Mouse (Mus musculus) spleen, postnatal 14 days (tissue): Measurements from ENCODE around the gene Fdx1.

ENCODE experiments used
- DNase-seq, 2 experiments: peaks; one replicate each; pipeline ENCODE4 v3.0.0; 2021 to 2022; ENCODE audit warnings: low spot score in 2 of 2

The Fdx1 gene

DNA sequence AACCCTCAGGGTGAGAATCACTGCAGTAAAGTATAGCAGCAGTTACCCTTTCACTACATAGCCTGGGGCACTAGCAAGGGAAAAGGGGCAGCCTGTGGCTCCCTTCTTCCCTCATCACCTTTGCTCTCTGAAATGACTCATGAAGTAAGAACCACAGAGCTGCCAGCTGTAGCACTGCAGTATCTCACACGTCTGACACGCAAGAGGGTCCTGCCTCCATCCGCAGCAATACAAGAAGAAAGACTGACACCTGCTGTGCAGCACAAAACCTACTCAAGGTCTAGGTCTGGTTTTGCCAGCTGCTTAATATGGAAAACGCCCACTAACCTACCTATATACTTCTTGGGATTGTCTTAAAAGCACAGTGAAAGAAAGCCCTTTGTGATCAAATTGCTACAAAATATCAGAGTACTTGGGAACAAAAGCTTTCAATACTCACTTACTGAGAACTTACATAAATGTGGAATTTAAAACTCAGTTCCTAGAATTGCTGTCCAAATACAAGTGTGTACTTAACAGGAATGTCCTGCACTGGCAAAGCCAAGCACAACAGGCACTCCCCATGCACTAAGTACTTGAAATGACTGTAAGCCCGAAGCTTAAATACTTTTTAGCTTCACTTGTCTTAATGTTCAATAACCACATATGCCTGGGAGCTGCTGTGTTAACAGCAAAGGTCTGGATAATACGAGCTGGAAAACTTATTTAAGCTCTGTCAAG is 2.0 kb downstream of the Fdx1 start:
- DNase-seq: no peak

DNA sequence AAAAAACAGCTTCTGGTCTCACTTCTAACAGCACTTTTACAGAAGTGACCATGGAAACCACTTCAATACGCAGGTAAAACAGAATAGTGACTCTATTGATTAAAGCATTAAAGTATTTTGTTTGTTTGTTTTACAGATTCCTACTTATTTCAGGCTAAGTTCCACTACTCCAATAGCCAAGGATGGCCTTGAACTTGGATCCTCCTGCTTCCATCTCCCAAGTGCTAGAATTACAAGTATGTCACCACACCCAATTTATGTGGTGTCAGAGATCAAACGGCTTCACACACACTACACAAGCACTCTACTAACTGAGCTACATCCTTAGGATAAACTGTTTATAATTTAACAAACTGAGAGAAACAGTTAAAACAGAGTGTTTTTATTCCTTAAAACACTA is 3.0 kb downstream of the Fdx1 start:
- no peak for DNase-seq

DNA sequence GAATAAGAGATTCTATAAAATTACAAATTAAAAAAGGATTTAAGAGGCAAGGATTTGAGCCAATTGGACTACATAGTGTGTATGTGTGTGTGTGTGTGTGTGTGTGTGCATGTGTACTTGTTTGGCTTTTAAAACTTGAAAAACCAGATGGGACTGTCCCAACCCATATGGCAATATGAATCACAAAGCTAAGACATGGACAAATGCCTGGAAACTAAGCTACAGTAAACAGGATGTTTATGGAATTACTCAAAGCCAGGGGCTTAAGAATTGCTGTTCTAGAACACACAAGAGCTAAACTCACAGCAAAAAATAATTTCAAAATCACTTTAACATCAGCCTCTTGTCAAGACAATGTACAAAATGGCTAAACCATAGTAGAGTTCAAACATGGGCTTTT is 4.4 kb downstream of the Fdx1 start:
- DNase-seq: no peak

DNA sequence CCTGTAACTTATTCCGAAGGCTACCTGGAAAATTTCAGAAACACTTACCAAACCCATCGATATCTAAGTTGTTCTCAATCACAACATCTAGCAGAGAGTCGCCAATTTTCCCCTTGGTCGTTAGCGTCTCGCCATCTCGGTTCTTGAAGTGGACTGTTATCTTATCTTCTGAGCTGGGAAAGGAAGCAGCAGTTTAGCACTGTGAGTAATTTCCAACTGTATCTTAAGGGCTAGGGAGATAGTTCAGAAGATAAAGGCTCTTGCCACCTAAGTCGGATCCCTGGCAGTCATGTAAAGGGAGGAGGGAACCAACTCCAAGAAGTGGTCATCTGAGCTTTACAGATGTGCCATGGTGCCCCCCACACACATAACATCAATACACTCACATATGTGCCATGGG is 6.3 kb downstream of the Fdx1 start:
- no peak for DNase-seq

DNA sequence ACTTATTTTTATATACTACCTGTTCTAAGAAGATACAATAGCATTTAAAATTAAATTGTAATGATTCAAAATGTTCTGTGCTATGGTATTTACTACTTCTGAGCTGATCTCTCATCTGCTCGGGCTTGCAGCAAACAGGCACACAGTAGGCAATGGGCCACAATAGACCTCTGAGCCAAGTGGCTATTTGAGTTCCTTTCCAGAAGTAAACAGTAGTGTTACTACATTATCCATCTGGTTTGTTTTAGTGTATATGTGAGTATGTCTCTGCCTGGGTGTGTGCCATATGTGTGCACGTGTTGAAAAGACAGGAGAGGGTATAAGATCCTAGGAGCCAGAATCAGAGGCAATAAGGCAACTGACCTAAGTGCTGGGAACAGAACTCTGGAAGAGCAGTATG is 6.9 kb downstream of the Fdx1 start:
- DNase-seq: no peak

DNA sequence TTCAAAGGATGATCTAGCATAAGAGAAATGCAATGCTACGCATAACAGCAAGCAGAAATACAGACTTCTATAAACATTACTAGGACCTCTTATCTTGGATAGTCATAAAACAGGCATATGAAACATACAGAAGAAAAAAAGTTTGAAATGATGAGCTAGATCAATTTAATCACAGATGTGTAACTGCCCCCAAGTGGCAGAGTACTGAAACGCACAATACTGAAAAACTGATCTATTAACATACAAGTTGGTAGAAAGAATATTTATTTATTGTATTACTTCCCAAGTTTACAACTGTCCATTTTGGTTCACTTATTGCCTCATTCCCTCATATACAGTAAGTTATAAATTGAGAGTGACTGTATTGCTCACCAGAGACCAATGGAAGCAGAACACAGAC is 12.0 kb downstream of the Fdx1 start:
- DNase-seq: no peak

DNA sequence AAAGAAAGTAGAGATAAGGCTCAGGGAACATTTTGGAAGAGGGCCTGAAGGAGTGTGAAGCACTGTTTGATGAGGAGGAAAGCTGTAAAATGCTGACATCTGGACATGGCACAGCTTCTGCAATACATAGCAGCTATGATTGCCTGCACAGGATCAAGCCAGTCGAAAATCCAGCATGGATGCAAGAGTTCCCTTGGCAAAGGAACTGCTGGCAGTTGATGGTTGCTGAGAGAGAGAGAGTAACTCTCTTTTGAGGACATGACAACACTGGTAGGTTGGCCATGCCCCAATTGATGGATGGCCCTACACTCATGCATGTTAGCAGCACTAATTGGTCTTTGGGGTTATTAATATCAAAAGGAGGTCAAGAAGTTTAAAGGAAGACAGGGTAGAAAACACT is 12.7 kb downstream of the Fdx1 start:
- no peak for DNase-seq

DNA sequence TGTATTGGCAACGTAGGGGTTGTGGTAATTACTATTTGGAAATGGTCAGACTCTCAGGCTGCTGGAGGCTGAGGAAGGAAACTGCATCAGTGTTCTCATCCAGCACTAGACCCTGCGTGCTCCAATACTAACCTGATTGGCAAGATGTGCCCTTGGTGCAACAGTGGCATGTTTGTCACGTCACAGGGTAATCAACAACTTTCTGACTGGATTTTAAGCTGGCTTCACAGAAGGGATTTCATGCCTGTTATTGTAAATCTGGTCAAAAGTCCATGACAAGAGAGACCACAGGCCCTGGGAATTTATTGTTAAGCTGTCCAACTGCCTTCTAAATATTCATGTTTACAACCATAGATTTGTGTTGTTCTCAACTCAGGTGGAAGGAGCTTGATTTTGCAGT is 13.1 kb downstream of the Fdx1 start:
- DNase-seq: no peak

DNA sequence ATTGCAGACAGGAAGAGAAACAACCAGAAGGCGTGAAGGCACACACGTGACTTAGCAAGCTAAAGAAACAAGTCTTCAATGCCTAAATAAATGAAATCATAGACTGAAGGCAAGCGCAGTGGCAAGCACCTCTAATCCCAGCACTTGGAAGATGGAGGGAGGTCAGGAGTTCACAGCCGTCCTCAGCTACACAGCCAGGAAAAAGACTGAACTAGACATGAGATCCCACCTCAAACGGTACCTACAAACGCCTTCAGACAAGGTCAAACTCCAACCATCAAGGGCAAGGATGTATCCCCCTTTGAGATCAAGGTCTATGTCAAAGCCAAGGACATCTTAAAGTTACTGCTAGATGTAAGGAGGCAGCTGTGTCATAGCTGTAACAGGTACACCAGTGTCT is 19.4 kb downstream of the Fdx1 start:
- DNase-seq: no peak

DNA sequence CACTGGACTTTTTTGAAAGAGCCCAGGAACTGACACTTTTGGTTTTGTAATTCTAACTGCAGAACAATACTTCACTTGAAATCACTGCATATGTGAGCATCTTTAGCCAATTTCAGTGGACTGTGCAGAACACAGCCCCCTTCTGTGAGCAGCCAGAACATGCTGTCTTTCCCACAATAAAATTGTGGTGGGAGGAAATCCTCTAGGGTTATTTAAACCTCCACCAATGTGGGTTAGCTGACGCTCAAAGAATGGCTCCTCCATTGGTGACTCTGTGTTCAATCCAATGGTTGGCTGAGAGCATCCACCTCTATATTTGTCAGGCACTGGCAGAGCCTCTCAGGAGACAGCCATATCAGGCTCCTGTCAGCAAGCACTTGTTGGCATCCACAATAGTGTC is 28.7 kb downstream of the Fdx1 start:
- no peak for DNase-seq

DNA sequence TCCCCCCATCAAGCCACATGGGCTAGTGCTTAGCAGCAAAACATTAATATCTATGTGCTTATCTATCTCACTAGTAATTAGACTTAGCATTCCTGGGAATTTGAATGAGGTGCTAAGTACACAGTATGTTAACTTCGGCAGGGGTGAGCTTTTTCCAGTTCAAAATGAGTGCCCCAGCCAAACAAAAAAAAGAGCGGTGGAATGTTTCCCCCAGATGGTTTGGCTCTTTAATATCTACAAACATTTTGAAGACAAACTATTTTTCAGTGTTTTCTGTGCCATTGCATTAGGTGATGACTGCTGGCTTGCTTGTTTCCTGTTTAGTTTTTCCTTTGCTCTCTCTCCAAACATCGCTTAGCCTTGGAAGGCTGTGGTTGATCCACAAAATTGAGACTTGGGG is 31.4 kb downstream of the Fdx1 start:
- no peak for DNase-seq

DNA sequence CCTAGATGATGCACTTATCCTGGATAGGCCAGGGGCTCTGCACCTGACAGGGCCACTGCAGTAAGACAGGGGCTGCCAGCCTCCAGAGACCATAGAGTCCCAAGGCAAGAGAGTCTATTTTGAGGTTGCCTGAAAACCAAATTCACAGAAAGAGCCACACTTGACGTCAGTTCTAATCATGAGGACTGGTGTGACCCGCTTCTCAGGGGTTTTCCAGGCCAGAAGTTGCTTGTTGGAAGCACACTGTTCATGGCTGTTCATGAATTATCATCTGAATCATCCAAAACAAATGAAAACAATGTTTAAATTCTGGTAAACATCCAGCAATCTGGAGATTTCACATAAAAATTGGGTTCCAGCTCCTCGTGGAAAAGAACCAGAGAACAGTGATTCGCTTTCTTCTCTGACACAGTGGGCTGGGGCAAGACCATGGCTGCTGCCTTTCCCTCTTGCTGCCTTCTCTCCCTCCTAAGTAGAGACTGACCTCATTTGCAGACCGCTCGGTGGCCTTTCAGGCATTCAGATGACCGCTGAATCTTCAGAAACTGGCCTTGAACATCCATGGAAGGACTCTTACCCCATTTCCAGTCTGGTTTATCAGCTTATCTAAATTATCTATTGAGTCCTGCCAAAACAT is 32.2 kb downstream of the Fdx1 start:
- DNase-seq: no peak

DNA sequence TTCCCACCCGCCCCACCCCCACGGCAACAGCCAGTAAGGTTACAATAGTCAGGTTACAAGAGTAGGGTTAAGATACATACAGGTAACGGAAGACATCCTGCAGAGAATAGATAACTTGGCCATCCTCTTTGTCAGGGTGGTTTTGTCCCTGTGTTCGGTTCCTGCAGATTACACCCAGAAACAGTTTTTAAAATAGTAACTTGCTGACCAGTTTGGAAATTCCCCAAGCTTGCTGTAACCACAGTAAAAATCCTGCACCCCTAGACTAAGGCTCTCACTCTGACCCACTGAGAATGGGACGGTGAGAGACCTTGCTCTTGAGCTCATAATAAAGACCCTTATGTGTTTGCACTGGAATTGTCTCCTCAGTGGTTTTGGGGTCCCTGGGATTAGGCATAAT is 33.4 kb downstream of the Fdx1 start:
- no peak for DNase-seq

DNA sequence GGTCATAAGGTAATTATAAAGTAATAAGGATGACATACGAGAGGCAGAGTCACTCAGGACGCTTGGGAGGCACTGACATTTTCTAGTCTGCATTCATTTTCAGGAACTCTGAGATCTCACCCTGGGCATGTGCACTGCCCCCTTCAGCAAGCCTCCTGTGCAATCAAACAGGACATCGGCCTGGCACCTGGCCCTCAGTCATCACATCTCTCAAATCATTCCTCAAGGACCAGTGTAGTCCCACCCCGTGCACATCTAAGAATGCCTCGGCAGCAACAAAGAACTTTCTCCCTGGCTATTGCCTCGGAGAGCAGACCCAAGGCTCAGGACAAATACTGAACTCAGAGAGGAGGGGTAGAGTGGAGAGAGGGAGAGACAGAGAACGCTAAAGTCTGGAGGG is 34.7 kb downstream of the Fdx1 start:
- DNase-seq: no peak

DNA sequence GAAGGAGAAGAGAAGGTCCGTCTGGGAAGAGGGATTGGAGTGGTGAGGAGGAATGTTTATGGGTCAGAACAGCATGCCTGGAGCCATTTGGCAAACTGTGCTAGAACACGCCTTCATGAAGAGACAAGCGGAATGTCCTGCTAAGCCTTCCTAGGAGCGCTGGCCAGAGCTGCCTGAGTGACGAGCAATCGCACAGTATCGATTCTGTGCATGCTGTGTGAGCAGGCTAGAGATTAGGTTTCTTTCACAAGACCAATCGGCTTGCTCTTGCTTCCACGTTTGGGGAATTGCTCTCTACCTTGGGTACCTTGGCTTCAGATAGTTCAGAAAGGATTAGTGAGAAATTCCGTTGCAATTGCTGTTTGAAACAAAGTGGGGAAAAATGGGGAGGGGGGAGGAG is 35.2 kb downstream of the Fdx1 start:
- DNase-seq: no peak

DNA sequence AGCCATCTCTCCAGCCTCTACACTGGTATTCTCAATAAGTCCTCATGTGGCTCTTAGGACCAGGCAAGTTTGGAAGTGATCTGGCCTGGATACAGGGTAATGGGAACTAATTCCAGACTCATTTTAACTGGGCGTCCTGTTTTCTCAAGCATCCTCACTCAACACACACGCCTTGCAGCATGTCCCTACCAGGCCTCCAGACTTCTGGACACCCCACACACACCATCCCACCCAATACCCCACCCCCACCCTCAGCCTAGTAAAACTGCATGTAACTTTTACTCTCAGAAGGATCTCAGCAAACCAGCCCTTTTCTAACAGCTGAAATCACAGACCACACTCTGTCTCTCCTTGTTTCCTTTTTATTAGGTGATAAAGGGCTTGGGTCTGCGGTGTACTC is 35.7 kb downstream of the Fdx1 start:
- no peak for DNase-seq

DNA sequence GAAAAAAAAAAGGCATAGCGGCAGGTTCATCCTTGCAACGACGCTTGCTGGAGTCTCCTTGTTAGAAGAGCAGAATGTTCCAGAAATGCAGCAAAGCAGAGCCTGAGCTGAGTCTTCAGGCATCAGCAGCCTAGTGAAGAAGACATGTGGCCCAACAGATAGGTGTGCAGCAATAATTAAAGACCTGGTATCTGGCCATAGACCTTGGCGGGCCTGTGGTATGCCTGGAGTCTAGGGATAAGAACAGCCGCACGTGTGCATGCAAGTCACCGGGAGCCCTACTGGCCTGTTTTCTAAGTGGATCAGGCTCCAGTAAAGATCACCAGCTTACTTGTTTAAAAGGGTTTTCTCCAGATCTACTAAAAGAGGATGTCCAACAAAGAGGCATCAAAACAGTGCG is 36.7 kb downstream of the Fdx1 start:
- no peak for DNase-seq

DNA sequence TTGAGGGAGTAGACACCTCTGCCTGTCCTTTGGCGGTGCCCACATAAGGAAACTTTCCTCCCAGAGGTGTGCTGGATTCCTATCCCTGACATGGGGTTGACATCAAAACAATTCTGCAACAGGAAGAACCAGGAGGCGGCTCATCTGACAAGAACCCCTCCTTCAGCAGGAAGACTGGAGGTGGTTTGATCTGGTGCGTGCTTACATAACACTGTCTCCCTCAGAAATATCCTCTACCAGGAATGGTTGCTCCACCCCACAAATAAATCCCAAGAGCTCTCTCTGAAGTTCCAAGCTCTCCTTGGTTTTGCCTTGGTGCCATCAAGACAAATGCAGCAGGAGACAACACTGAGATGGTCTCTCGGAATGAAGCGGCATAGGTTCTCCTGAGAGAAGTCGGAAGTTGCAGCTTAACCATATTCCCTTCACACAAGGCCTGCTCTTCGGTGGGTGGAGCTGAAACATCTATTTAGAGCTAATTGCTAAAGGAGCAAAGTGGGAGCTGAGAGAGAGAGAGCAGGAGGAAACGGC is 38.7 kb downstream of the Fdx1 start:
- DNase-seq: no peak

DNA sequence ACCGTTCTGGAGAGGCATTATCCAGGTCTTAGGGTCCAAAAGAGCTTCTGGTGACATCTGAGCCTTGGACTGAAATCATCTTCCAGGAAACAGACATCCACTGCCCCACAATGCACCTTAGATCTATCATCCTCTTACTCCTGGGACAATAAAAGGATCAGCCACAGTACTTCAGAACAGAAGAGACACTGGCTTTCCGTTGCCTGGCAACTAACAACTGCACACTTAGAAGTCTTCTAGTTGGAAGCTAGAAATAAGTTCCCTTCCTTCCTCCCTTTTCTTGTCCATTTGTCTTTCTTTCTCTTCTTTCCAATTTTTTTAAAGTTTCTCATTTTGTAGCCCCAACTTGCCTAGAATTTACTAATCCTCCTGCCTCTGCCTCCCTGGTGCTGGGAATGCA is 40.6 kb downstream of the Fdx1 start:
- no peak for DNase-seq

DNA sequence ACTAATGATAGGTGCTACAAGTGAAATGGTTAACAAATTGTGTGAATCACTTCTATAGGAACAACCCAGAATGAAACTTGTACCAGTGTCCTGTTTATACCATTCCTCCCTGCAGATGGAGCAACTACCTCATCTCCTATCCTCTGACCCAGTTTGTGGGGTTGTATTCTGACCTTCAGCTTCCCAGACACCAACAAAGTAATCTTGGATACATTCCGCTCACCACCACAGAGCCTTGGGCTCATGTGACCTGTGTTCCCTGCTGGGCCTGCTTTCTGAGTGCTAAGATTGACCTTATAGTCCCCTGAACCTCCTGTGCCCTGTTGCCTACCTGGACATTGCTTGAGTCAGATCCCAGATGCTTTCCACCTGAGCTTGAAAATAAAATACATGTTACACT is 47.8 kb downstream of the Fdx1 start:
- DNase-seq: no peak

DNA sequence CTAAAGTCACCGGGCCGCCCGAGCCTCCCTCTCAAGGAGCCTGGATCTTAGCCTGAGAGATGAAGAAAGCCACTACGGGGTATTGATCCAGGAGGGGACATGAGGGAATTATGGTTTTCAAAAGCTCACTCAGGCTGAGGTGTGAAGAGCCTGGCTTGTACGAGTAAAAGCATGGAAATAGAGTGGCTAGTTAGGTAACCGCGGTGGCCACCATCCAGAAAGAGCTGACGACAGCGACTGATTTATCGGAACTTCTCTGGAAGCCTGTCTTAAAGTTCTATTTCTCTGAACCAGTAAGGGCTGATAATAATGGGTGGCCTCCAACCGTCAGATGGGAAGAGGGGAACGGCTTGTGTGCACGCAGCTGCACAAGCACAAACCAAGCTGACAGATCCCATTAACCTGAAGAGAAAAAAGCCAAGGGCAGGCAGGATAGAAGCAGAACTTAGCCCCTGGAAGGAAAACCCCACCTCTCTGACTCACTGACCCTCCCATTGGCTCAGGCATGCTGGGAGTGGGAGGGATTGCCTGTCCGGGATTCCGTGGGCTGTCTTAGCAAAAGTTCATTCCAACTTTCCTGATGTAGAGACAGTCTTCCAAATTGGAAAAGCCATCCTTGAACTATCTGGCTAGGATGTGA is 48.8 kb downstream of the Fdx1 start:
- no peak for DNase-seq

DNA sequence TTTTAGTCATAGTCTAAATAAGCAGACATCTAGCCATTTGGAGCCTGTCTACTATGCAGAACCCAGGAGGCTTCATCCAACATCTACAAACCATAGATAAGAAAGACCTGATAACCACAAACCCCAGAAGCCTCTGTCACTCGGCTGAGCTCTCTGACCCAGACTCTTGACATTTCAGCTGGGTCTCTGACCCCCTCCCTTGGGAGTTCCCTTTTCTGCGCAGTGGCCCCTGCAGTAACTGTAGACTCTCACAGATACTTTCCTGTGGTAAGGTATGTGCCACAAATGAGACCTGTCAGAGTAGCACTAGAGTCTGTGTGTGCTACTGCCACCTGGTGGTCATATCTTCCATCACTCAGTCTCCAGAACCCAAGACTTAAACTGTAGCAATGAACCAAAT is 54.5 kb downstream of the Fdx1 start:
- peak in 1 of 2 experiments; percentile 23 for DNase-seq

DNA sequence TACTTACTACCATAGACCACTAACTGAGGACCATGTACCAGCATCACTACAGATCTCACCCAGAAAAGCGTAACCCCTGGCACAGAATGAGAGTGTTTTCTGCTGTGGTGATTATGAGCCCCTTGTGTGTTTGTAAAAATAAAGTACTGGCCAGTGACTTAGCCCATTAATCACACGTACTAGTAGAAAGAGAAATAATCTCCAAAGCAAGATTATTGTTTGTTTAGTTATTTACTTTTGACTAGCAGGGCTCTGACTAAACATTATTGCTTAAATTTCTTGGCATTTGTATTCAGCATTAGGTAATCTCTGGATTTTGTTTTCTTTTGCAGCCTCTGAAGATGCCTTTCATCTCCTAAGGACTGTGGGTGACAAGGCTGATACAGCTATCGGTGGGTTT is 55.1 kb downstream of the Fdx1 start:
- no peak for DNase-seq
